9 mouse cellular contexts compared by ENCODE assay signal in genomic region chr19:47325881-47326280, GRCm38 (mm10).
DNase-seq lines count a peak whose midpoint lies in the region; ATAC-seq lines count a peak whose summit lies in the region.
"Had no signal": no experiment of that assay in that cellular context is flagged by ENCODE, and none has a peak within 500 bp of the region (broad histone marks: within the 10 kb centered on the region; RNA-seq: fewer than 3 reads in every experiment).

No protein-coding gene starts in this region.

- H3K4me3 ChIP-seq in forebrain, embryonic 14.5 days (ENCODE audit: low read depth, low read length): no peak overlapping the region
- no peak overlapping the region for H3K4me3 ChIP-seq in forebrain, embryonic 11.5 days (ENCODE audit: low read depth, low read length)
- no peak overlapping the region for H3K4me3 ChIP-seq in midbrain, embryonic 14.5 days (replicated peaks; ENCODE audit: low read depth, low read length)
- H3K4me3 ChIP-seq in midbrain, embryonic 11.5 days (ENCODE audit: low read depth, low read length): no peak overlapping the region
- H3K4me3 ChIP-seq in heart, embryonic 15.5 days: no peak overlapping the region
- H3K4me3 ChIP-seq in lung, embryonic 15.5 days: no peak overlapping the region
- H3K4me3 ChIP-seq: hindbrain, embryonic 15.5 days had no signal

- no peak for ATAC-seq in forebrain, embryonic 14.5 days
- ATAC-seq in forebrain, embryonic 11.5 days (replicated peaks; ENCODE audit: low FRiP score): no peak
- ATAC-seq in midbrain, embryonic 14.5 days (ENCODE audit: low FRiP score, low TSS enrichment): no peak
- no peak for ATAC-seq in midbrain, embryonic 11.5 days (ENCODE audit: low FRiP score)
- ATAC-seq in heart, embryonic 15.5 days (replicated peaks; ENCODE audit: insufficient number of reproducible peaks, insufficient read depth, low FRiP score, low read depth): no peak
- ATAC-seq in lung, embryonic 15.5 days (ENCODE audit: borderline replicate concordance, extremely low read depth, low FRiP score, low TSS enrichment): no peak

- no peak overlapping the region for H3K27ac ChIP-seq in forebrain, embryonic 14.5 days (ENCODE audit: low read depth, low read length)
- H3K27ac ChIP-seq in forebrain, embryonic 11.5 days (ENCODE audit: low read depth, low read length): no peak overlapping the region
- H3K27ac ChIP-seq in midbrain, embryonic 14.5 days (replicated peaks; ENCODE audit: low read depth, low read length): no peak overlapping the region
- no peak overlapping the region for H3K27ac ChIP-seq in midbrain, embryonic 11.5 days (ENCODE audit: low read depth, low read length)
- peak overlapping the region; percentile 37; the same call in 1 of the 2 replicates for H3K27ac ChIP-seq in heart, embryonic 15.5 days
- peak overlapping the region; percentile 27; the same call in 1 of the 2 replicates for H3K27ac ChIP-seq in lung, embryonic 15.5 days
- H3K27ac ChIP-seq: hindbrain, embryonic 15.5 days had no signal

- peaks cover 7% of the 10 kb centered on the region for H3K4me1 ChIP-seq in forebrain, embryonic 14.5 days (ENCODE audit: control insufficient read depth, insufficient read depth, low read length)
- peaks cover 18% of the 10 kb centered on the region for H3K4me1 ChIP-seq in forebrain, embryonic 11.5 days (replicated peaks; ENCODE audit: control insufficient read depth, insufficient read depth, low read length)
- peaks cover 17% of the 10 kb centered on the region for H3K4me1 ChIP-seq in midbrain, embryonic 14.5 days (ENCODE audit: control insufficient read depth, insufficient read depth, low read length)
- H3K4me1 ChIP-seq in midbrain, embryonic 11.5 days (ENCODE audit: control insufficient read depth, insufficient read depth, low read length): peaks cover 19% of the 10 kb centered on the region
- H3K4me1 ChIP-seq in heart, embryonic 15.5 days (replicated peaks): peaks cover 65% of the 10 kb centered on the region
- H3K4me1 ChIP-seq in lung, embryonic 15.5 days: peaks cover 73% of the 10 kb centered on the region

- DNase-seq in forebrain, embryonic 14.5 days (ENCODE audit: low spot score): peak; percentile 41
- DNase-seq in forebrain, embryonic 11.5 days (ENCODE audit: low spot score): no peak
- peak; percentile 64 for DNase-seq in midbrain, embryonic 14.5 days
- no peak for DNase-seq in midbrain, embryonic 11.5 days (ENCODE audit: low spot score, missing footprints)
- no peak for DNase-seq in urinary bladder, adult 2 months (ENCODE audit: low spot score)
- DNase-seq in right cerebral cortex, adult 18-20 months: no peak

- no peaks in the 10 kb centered on the region for H3K27me3 ChIP-seq in forebrain, embryonic 14.5 days (replicated peaks; ENCODE audit: control insufficient read depth, insufficient read depth, low read length)
- H3K27me3 ChIP-seq in forebrain, embryonic 11.5 days (ENCODE audit: control insufficient read depth, insufficient read depth, low read length): no peaks in the 10 kb centered on the region
- no peaks in the 10 kb centered on the region for H3K27me3 ChIP-seq in midbrain, embryonic 14.5 days (ENCODE audit: control insufficient read depth, insufficient read depth, low read length)
- no peaks in the 10 kb centered on the region for H3K27me3 ChIP-seq in midbrain, embryonic 11.5 days (ENCODE audit: control insufficient read depth, insufficient read depth, low read length)
- H3K27me3 ChIP-seq in heart, embryonic 15.5 days: no peaks in the 10 kb centered on the region
- H3K27me3 ChIP-seq in lung, embryonic 15.5 days: no peaks in the 10 kb centered on the region
- H3K27me3 ChIP-seq: hindbrain, embryonic 15.5 days had no signal

- H3K9ac ChIP-seq in forebrain, embryonic 14.5 days (ENCODE audit: low read length): no peak overlapping the region
- no peak overlapping the region for H3K9ac ChIP-seq in forebrain, embryonic 11.5 days (ENCODE audit: low read length)
- H3K9ac ChIP-seq in midbrain, embryonic 14.5 days (replicated peaks; ENCODE audit: low read length): no peak overlapping the region
- no peak overlapping the region for H3K9ac ChIP-seq in midbrain, embryonic 11.5 days (ENCODE audit: low read length)
- no peak overlapping the region for H3K9ac ChIP-seq in heart, embryonic 15.5 days
- H3K9ac ChIP-seq in lung, embryonic 15.5 days: no peak overlapping the region
- H3K9ac ChIP-seq: hindbrain, embryonic 15.5 days had no signal

- WGBS in forebrain, embryonic 14.5 days: 19% methylated on average over 5 of the region's 5 CpGs
- WGBS in forebrain, embryonic 11.5 days: 30% methylated on average over 5 of the region's 5 CpGs
- WGBS in midbrain, embryonic 14.5 days: 36% methylated on average over 5 of the region's 5 CpGs
- 43% methylated on average over 5 of the region's 5 CpGs for WGBS in midbrain, embryonic 11.5 days
- WGBS in heart, embryonic 15.5 days: 54% methylated on average over 5 of the region's 5 CpGs
- WGBS in lung, embryonic 15.5 days: 37% methylated on average over 5 of the region's 5 CpGs

- no peaks in the 10 kb centered on the region for H3K9me3 ChIP-seq in forebrain, embryonic 14.5 days (replicated peaks; ENCODE audit: control insufficient read depth, low read length)
- no peaks in the 10 kb centered on the region for H3K9me3 ChIP-seq in forebrain, embryonic 11.5 days (ENCODE audit: control insufficient read depth, low read length)
- no peaks in the 10 kb centered on the region for H3K9me3 ChIP-seq in midbrain, embryonic 14.5 days (ENCODE audit: control insufficient read depth, low read length)
- no peaks in the 10 kb centered on the region for H3K9me3 ChIP-seq in midbrain, embryonic 11.5 days (ENCODE audit: control insufficient read depth, low read length)
- H3K9me3 ChIP-seq in heart, embryonic 15.5 days (replicated peaks): no peaks in the 10 kb centered on the region
- H3K9me3 ChIP-seq in lung, embryonic 15.5 days: no peaks in the 10 kb centered on the region
- H3K9me3 ChIP-seq: hindbrain, embryonic 15.5 days had no signal

- H3K4me2 ChIP-seq in forebrain, embryonic 14.5 days (ENCODE audit: low read length): no peak overlapping the region
- H3K4me2 ChIP-seq in forebrain, embryonic 11.5 days (ENCODE audit: low read depth, low read length, severe bottlenecking): no peak overlapping the region
- H3K4me2 ChIP-seq in midbrain, embryonic 14.5 days (ENCODE audit: low read length): no peak overlapping the region
- H3K4me2 ChIP-seq in midbrain, embryonic 11.5 days: no peak overlapping the region
- no peak overlapping the region for H3K4me2 ChIP-seq in heart, embryonic 15.5 days
- H3K4me2 ChIP-seq in lung, embryonic 15.5 days: no peak overlapping the region
- H3K4me2 ChIP-seq: hindbrain, embryonic 15.5 days had no signal

- no peaks in the 10 kb centered on the region for H3K36me3 ChIP-seq in forebrain, embryonic 14.5 days (ENCODE audit: control insufficient read depth, insufficient read depth, low read length)
- no peaks in the 10 kb centered on the region for H3K36me3 ChIP-seq in forebrain, embryonic 11.5 days (ENCODE audit: control insufficient read depth, insufficient read depth, low read length)
- H3K36me3 ChIP-seq in midbrain, embryonic 14.5 days (ENCODE audit: control insufficient read depth, insufficient read depth, low read length): no peaks in the 10 kb centered on the region
- no peaks in the 10 kb centered on the region for H3K36me3 ChIP-seq in midbrain, embryonic 11.5 days (ENCODE audit: control insufficient read depth, insufficient read depth, low read length)
- H3K36me3 ChIP-seq in heart, embryonic 15.5 days: 0 out of 2 replicates have a peak, but pooled peaks cover 2% of the 10 kb centered on the region
- H3K36me3 ChIP-seq in lung, embryonic 15.5 days: no peaks in the 10 kb centered on the region
- H3K36me3 ChIP-seq: hindbrain, embryonic 15.5 days had no signal

Comparison
In these comparisons a context has a peak if more than half of its experiments do, and no peak if none do; other contexts are left out.
1. DNase-seq: peak in forebrain, embryonic 14.5 days (single experiment) and midbrain, embryonic 14.5 days (single experiment); none in forebrain, embryonic 11.5 days (single experiment), midbrain, embryonic 11.5 days (single experiment), urinary bladder, adult 2 months (single experiment) and right cerebral cortex, adult 18-20 months (single experiment).
2. H3K27ac ChIP-seq: peak in heart, embryonic 15.5 days (single experiment) and lung, embryonic 15.5 days (single experiment); none in forebrain, embryonic 14.5 days (single experiment), forebrain, embryonic 11.5 days (single experiment), midbrain, embryonic 14.5 days (single experiment) and midbrain, embryonic 11.5 days (single experiment).